Mouse (Mus musculus) liver, embryonic 14.5 days (tissue): ENCODE measurements at regions not wholly inside any gene's neighbourhood (a gene's known extent, or its start where the extent isn't known, plus 50 kb on each side); places are given as distances from the start of the nearest gene placed in this dataset.

Experiments used
- CTCF ChIP-seq: IDR thresholded peaks from 2 replicates; pipeline ENCODE4 v1.5.1; 2016; ENCODE audit warnings: antibody characterized with exemption, low read depth, control low read depth
- EP300 ChIP-seq: IDR thresholded peaks from 2 replicates; pipeline ENCODE4 v1.6.1; 2016; ENCODE audit warnings: antibody characterized with exemption, low read depth

- TF ChIP-seq CTCF (no peak), EP300 (no peak)
These were observed 207.0 kb upstream of the Tenm2 start for GRCm38 (mm10) chr11:37442781-37443180.
